Mouse (Mus musculus) liver, adult (tissue): ENCODE measurements around the gene Ppp1r27.

ENCODE experiments used
- GATA4 ChIP-seq: IDR thresholded peaks from 2 replicates; pipeline ENCODE4 v1.6.1; 2014; ENCODE audit warnings: mild to moderate bottlenecking, low read length; ENCODE audit not compliant: insufficient replicate concordance

Ppp1r27 gene

GRCm38 (mm10) chr11:120535145-120535544 lies 15.8 kb downstream of the Ppp1r27 start:
- TF ChIP-seq GATA4: no peak

GRCm38 (mm10) chr11:120534093-120534492 lies 16.8 kb downstream of the Ppp1r27 start:
- no peak for TF ChIP-seq GATA4

GRCm38 (mm10) chr11:120531646-120532045 lies 19.3 kb downstream of the Ppp1r27 start:
- TF ChIP-seq GATA4: no peak

- no peak for TF ChIP-seq GATA4
Observed at GRCm38 (mm10) chr11:120530085-120530964, 20.6 kb downstream of the Ppp1r27 start, which contains the start of gene Gcgr. Gcgr (plus strand) TSS chr11:120530699.

GRCm38 (mm10) chr11:120528903-120529302 lies 22.0 kb downstream of the Ppp1r27 start:
- TF ChIP-seq GATA4: no peak; the same call in 1 of the 2 replicates

GRCm38 (mm10) chr11:120527690-120528354 lies 23.1 kb downstream of the Ppp1r27 start:
- TF ChIP-seq GATA4: peak; percentile 19; the same call in 1 of the 2 replicates

DNA sequence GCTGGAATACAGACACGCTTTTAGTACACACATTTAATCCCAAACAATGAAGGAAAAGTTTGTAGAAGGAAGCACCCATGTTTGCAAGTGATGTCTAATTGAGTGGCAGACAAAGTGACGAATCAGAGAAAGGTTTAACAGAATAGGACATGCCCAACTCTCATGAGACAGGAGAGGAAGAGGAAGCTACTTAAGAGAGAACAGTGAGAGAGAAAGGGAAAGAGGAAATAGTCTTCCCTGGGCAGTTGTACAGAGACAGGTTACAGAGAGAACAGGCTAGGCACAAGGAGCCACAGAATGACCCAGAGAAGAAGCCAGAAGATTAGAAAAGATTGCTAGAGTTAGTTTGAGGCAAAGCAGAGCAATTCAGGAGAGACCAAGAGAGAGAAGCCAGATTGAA lies 25.0 kb downstream of the Ppp1r27 start:
- no peak for TF ChIP-seq GATA4

- TF ChIP-seq GATA4: no peak
Observed at GRCm38 (mm10) chr11:120522581-120522980, 28.4 kb downstream of the Ppp1r27 start.

- TF ChIP-seq GATA4: no peak
Observed at GRCm38 (mm10) chr11:120520967-120521540, 29.9 kb downstream of the Ppp1r27 start.

- TF ChIP-seq GATA4: no peak
Observed at GRCm38 (mm10) chr11:120520498-120520897, 30.4 kb downstream of the Ppp1r27 start.

DNA sequence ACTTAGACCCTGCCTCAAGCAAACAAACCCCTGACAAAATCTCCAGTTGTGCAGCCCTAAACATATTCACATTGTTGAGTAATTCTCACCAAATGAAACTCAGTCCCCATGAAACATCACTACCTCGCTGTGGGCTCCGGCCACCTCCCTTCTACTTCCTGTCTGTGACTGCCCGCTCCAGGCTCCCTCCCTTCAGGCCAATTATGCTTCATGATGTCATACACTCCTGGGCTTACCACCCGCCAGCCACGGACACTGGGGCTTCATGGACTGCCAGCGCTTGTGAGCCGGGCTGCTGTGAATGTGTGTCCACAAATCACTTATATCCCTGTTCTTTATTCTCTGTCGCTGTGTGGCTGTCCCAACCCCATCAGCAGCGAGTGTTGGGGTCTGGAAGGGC lies 31.2 kb downstream of the Ppp1r27 start:
- no peak for TF ChIP-seq GATA4

DNA sequence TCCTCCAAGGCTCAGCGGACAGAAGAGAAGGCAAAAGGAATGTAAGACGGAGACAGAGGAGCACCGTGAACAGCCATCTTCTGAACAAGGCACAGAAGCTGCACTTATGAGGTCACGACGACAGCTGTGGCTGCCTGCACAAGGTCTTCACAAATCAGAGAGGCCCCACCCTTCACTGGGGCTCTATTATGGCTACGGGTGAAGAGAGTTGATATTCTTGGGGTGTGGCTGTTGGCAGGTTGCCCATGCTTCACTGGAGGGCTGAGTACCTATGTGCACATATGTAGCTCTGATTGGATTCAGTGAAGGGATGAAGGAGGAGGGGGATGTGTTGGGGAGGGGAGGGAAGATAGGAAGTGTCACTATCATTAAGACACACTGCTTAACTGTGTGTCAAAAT lies 32.4 kb downstream of the Ppp1r27 start:
- TF ChIP-seq GATA4: no peak

- no peak for TF ChIP-seq GATA4
Observed at GRCm38 (mm10) chr11:120518027-120518426, 32.9 kb downstream of the Ppp1r27 start.

GRCm38 (mm10) chr11:120517147-120517546 lies 33.8 kb downstream of the Ppp1r27 start:
- TF ChIP-seq GATA4: no peak

GRCm38 (mm10) chr11:120515611-120516010 lies 35.3 kb downstream of the Ppp1r27 start:
- TF ChIP-seq GATA4: no peak
